Mouse (Mus musculus): ENCODE data around the gene Ctrc.

DNA sequence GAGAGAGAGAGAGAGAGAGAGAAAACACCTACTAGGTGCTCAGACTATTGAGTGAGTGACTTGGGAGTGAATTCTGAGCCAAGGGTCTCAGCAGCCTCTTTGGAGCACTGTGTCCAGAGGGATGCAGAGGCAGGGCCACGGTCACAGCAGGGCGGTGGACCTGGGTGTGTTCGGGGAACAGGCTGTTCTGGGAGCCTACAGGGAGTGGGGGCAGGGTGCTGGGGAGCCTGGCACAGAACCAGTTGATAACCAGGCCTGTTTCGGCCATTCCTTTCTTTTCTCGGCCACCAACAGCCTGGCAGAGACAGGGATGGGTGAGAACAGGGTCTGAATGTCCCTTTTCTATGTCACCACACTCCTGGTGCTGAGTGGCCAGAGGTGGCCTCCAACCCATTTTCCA, 16.7 kb upstream of the Ctrc start:
- TF ChIP-seq CTCF (IDR thresholded peaks at IDR 0.05; ENCODE audit: control insufficient read depth, insufficient read depth, low read length) (no peak), POLR2A (IDR thresholded peaks at IDR 0.05; ENCODE audit: borderline replicate concordance, control insufficient read depth, low read depth, low read length) (no peak)
